Mouse (Mus musculus) liver, embryonic 14.5 days (tissue): ENCODE measurements around the gene Anks1b.
"Not testable (repeated sequence)": the region's sequence is repeated elsewhere in the genome, so short reads cannot be mapped to it uniquely, and the experiment has no call there.

Experiments used
- CTCF ChIP-seq: IDR thresholded peaks from 2 replicates; pipeline ENCODE4 v1.5.1; 2016; ENCODE audit warnings: antibody characterized with exemption, low read depth, control low read depth
- EP300 ChIP-seq: IDR thresholded peaks from 2 replicates; pipeline ENCODE4 v1.6.1; 2016; ENCODE audit warnings: antibody characterized with exemption, low read depth

GRCm38 (mm10) chr10:90630794-90631193 is 757.5 kb downstream of the Anks1b start:
- not testable (repeated sequence) for TF ChIP-seq CTCF, EP300
